Mouse (Mus musculus) midbrain, embryonic 11.5 days (tissue): ENCODE results near the gene Chd6. TPM values are rescaled to one million over a fixed set of nuclear protein-coding genes. Genes with fewer than 3 reads are reported as not detected.
"Not testable (repeated sequence)": the region's sequence is repeated elsewhere in the genome, so short reads cannot be mapped to it uniquely, and the experiment has no call there.

Source experiments
- ATAC-seq: fragments of 200-750 bp; cut with Nextera tagmentation; 2 replicates; pipeline ENCODE4 v1.8.0; 2017; ENCODE audit warnings: moderate TSS enrichment, moderate library complexity; ENCODE audit not compliant: low FRiP score
- DNase-seq: peaks from one replicate; pipeline ENCODE4 v3.0.0; 2015; ENCODE audit warnings: low spot score; ENCODE audit errors: missing footprints
- H3K27ac ChIP-seq: fragments of 300-500 bp; sonication (generic); 2 replicates; pipeline ENCODE4 v1.5.1; 2014; ENCODE audit warnings: low read depth, low read length
- H3K27me3 ChIP-seq: fragments of 300-500 bp; sonication (generic); 2 replicates; pipeline ENCODE4 v1.6.1; 2014; ENCODE audit warnings: mild to moderate bottlenecking, low read length, moderate library complexity, mixed read lengths; ENCODE audit not compliant: control insufficient read depth, insufficient read depth
- H3K36me3 ChIP-seq: fragments of 300-500 bp; sonication (generic); 2 replicates; pipeline ENCODE4 v1.6.1; 2014; ENCODE audit warnings: mild to moderate bottlenecking, low read length, moderate library complexity, mixed read lengths; ENCODE audit not compliant: control insufficient read depth, insufficient read depth
- H3K4me1 ChIP-seq: fragments of 300-500 bp; sonication (generic); 2 replicates; pipeline ENCODE4 v1.6.1; 2014; ENCODE audit warnings: low read length; ENCODE audit not compliant: control insufficient read depth, insufficient read depth
- H3K4me2 ChIP-seq: fragments of 300-500 bp; sonication (generic); 2 replicates; pipeline ENCODE4 v1.6.1; 2014; ENCODE audit warnings: mild to moderate bottlenecking, moderate library complexity
- H3K4me3 ChIP-seq: fragments of 300-500 bp; sonication (generic); 2 replicates; pipeline ENCODE4 v1.5.1; 2014; ENCODE audit warnings: low read depth, low read length
- H3K9ac ChIP-seq: fragments of 300-500 bp; sonication (generic); 2 replicates; pipeline ENCODE4 v1.6.1; 2014; ENCODE audit warnings: low read length
- H3K9me3 ChIP-seq: fragments of 300-500 bp; sonication (generic); 2 replicates; pipeline ENCODE4 v1.6.1; 2016; ENCODE audit warnings: low read length; ENCODE audit not compliant: control insufficient read depth
- WGBS: fragments of 180-500 bp; shearing (Covaris S2); extraction: QIAGEN DNeasy Blood & Tissue Kit; methylation state at CpG from one replicate; pipeline ENCODE4 v1.1.7; 2014; 5-methylcytosine and 5-hydroxymethylcytosine counted together
- polyA plus RNA-seq: library from polyadenylated mRNA; unstranded; fragments of >200 nt; fragmentation: Nextera tagmentation; extraction: Ambion mirVana; gene quantifications from 2 replicates; pipeline ENCODE4 v1.2.1, GENCODE M21; 2014

The Chd6 gene
- polyA plus RNA-seq, 1 experiment from 2014 or later, result 34.4 TPM

DNA sequence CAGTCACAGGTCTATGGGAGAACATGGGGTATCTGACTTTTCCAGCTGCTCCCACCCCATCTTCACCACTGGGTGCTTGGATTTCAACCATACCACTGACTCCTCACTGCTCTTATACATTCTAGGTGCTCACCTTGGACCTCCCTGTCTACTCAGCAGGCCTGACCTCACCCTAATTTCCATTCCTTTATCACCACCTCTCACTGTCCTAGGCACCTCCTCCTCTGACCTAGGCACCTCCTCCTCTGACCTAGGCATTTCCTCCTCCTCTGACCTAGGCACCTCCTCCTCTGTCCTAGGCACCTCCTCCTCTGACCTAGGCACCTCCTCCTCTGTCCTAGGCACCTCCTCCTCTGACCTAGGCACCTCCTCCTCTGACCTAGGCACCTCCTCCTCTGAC, 151.6 kb downstream of the Chd6 start:
- not testable (repeated sequence) for H3K4me1 ChIP-seq, H3K9ac ChIP-seq, H3K27ac ChIP-seq, H3K27me3 ChIP-seq, DNase-seq, H3K4me2 ChIP-seq, H3K4me3 ChIP-seq, ATAC-seq, H3K9me3 ChIP-seq
- H3K36me3 ChIP-seq, result peaks cover 32% of the 10 kb centered on the region

DNA sequence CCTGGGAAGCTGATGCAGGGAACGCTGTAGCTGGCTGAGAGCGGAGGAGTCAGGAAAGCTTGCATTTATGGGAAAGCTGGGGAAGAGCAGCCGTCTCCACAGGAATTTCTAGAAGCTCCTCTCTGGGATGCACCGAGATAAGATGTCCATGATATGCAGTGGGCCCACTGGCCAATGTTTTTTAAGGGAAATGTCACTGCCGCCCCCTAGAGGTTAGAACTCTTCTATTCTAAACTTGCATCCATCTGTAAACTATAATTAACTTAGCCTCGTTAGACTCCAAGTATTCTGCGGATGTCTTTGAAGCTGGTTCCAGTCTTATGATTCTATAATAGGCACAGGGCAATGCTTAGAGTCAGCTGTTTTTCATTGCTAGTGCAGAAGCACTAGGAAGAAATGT, 153.5 kb downstream of the Chd6 start:
- Histone ChIP-seq H3K4me1 (no peaks in the 10 kb centered on the region), H3K27ac (no peak overlapping the region), H3K36me3 (peaks cover 24% of the 10 kb centered on the region), H3K9me3 (no peaks in the 10 kb centered on the region), H3K4me3 (no peak overlapping the region), H3K27me3 (no peaks in the 10 kb centered on the region), H3K9ac (no peak overlapping the region), H3K4me2 (no peak overlapping the region)
- 82% methylated on average over 7 of the region's 7 CpGs for WGBS
- DNase-seq (no peak), ATAC-seq (no peak)

DNA sequence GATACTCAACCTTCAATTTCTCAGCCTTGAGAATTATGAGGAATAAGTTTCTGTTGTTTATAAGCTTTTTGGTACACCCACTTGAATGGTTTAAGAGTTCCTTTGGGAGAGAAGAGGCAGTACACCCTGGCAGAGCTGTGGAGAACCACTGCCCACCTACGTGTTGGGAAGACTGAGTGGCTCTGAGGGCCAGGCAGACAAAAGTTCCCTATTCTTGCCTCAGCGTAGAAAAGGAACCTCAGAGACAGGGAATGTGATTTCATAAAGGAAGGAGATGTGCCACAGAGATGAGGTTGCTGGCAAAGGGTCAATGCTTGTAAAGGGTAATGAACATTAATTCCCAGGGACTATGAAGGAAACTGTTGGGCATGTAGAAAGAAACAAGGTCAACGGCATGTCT, 154.3 kb downstream of the Chd6 start:
- H3K27ac ChIP-seq, result no peak overlapping the region
- WGBS, result 96% methylated on average over 3 of the region's 3 CpGs
- no peak for ATAC-seq

DNA sequence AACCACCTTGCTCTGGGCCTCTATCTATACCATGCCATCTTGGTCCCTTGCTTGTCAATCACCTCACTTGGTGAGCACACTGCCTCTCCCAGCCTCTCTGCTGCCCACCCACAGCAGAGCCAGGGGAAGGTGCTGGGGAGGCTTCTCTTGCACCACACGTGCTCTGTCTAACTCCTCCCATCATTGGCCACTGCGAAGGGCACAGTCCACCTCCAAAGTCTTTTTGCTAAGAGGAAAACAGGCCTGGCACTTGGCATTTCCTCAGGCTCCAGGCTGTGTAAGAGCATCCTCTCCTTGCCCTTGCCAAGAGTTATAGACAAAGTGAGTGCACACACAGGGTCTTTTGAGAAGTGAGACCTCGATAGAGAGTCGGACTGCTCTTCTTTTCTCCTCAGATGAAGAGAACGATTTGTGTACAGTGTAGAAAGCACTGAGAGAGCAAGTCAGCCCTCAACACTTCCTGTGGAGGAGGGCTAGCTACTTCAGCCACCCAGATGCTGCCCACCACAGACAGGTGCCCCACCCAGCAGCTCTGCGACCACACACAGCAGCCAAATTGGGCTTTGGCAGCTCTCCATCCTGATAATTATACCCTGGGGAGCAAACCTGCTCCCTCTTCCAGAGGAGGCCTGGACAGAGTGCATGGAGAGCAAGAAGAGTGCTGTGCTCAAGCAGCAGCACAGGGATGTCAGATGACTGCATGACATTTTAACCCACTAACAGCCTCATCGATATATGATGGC, 155.6 kb downstream of the Chd6 start:
- no peaks in the 10 kb centered on the region for H3K27me3 ChIP-seq
- no peak for ATAC-seq
- no peak overlapping the region for H3K4me2 ChIP-seq
- H3K4me3 ChIP-seq, result no peak overlapping the region
- no peaks in the 10 kb centered on the region for H3K9me3 ChIP-seq
- H3K27ac ChIP-seq, result no peak overlapping the region
- DNase-seq, result no peak
- 94% methylated on average over 7 of the region's 7 CpGs for WGBS
- H3K9ac ChIP-seq, result no peak overlapping the region
- H3K36me3 ChIP-seq, result peaks cover 34% of the 10 kb centered on the region
- H3K4me1 ChIP-seq, result no peaks in the 10 kb centered on the region

More for the DNA sequence above, 154.3 kb downstream of the Chd6 start:
- Histone ChIP-seq H3K36me3 (peaks cover 28% of the 10 kb centered on the region), H3K9me3 (no peaks in the 10 kb centered on the region), H3K4me1 (no peaks in the 10 kb centered on the region), H3K4me3 (no peak overlapping the region), H3K4me2 (no peak overlapping the region), H3K27me3 (no peaks in the 10 kb centered on the region), H3K9ac (no peak overlapping the region)
- DNase-seq, result no peak

DNA sequence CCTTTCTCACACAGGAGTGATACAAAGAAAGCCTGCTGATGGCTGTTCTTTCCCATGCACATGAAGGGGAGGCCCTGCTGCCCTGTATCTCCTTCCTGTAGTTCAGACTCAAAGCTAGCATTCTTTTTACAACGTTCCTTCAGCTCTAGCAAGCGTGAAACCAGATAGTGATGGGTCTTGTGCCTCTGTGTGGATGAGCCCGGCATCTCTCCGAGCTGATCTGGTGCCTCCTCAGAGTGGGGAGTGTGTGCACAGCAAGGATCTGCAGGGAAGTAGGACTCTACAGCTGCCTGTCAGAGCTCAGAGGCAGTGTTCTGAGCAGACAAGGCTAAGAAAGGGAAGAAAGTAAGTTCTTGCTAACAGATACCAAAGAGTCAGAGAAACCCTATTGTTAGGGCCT, 157.3 kb downstream of the Chd6 start:
- no peak for ATAC-seq
- Histone ChIP-seq H3K27ac (no peak overlapping the region), H3K9me3 (no peaks in the 10 kb centered on the region), H3K9ac (no peak overlapping the region), H3K36me3 (peaks cover 36% of the 10 kb centered on the region), H3K4me2 (no peak overlapping the region), H3K4me3 (no peak overlapping the region), H3K27me3 (no peaks in the 10 kb centered on the region), H3K4me1 (no peaks in the 10 kb centered on the region)
- no peak for DNase-seq
- 83% methylated on average over 4 of the region's 4 CpGs for WGBS

DNA sequence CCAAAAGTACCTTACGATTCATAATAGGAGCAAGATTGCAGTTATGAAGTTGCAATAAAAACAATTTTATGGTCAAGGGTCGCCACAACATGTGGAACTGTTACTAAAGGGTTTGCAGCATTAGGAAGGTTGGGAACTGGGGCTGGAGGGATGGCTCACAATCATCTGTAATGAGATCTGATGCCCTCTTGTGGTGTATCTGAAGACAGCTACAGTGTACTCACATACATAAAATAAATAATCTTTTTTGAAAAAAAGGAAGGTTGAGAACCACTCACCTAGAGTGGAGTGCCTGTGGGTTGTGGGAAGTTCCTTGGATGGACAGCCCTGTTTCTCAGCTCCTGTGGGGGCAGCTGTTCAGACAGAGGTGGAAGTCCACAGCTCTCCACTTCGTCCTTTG, 166.4 kb downstream of the Chd6 start:
- Histone ChIP-seq H3K36me3 (no peaks in the 10 kb centered on the region), H3K4me2 (no peak overlapping the region), H3K9me3 (no peaks in the 10 kb centered on the region), H3K4me3 (no peak overlapping the region), H3K27me3 (no peaks in the 10 kb centered on the region), H3K9ac (no peak overlapping the region), H3K27ac (no peak overlapping the region), H3K4me1 (no peaks in the 10 kb centered on the region)
- WGBS, result 69% methylated on average over 3 of the region's 3 CpGs
- DNase-seq (no peak), ATAC-seq (peak; percentile 40; the same call in 1 of the 2 replicates)

DNA sequence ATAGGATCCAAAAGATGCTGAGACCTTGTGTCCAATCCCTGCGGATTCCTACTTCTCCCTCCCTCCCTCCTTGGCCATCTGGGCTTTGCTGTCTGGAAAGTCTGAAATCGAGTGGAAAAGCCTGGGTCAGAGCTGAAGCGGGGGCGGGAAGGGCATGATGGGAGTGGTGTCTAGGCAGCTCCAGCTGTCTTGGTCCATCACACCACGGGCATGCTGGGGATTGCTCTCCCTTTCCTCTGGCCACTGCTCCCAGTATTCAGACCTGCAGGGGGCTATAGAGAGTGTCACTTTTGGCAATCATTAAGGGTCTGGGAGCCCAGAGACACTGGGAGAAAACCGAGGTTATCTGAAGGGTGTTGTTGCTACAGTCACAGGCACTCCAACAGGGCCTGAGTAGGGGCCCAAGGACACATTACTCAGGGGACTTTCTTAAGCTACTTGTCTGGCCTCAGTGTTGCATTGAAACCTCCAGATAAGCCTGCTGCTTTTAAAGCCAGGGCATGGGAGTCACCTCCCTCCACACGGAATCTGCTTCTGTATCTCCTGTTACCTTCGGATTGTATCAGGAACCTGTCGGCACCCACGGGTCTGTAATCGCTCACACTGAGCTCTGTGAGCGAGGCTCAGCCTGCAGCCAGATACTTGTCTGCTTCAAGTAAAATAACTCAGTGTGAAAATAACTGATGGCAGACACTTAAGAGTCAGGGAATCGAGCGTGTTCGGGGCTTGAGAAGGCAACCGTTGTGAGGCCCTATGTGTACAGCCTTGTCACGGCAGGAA, 167.8 kb downstream of the Chd6 start:
- DNase-seq, result no peak
- 80% methylated on average over 17 of the region's 17 CpGs for WGBS
- H3K4me3 ChIP-seq, result no peak overlapping the region

DNA sequence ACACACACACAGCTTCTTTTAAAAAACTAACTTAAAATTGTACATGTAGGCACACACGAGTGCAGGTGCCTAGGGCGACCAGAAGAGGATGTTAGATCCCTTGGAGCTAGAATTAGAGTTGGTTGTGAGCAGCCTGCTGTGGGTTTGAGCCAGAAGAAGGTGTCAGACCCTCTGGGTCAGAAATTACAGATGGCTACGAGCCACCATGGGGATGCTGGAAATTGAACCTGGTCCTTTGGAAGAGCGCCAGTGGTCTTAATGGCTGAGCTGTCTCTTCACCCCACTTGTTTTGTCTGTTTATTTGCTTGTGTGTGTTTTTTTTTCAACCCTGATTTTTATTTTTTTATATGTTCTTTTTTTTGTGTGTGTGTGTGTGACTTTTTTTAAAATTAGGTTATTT, 174.4 kb downstream of the Chd6 start:
- 76% methylated on average over 4 of the region's 4 CpGs for WGBS
- Histone ChIP-seq H3K4me2 (no peak overlapping the region), H3K4me3 (no peak overlapping the region), H3K27ac (no peak overlapping the region), H3K4me1 (no peaks in the 10 kb centered on the region), H3K9ac (no peak overlapping the region), H3K36me3 (no peaks in the 10 kb centered on the region), H3K27me3 (no peaks in the 10 kb centered on the region), H3K9me3 (no peaks in the 10 kb centered on the region)
- no peak for ATAC-seq
- no peak for DNase-seq

More for the DNA sequence above, 167.8 kb downstream of the Chd6 start:
- Histone ChIP-seq H3K9me3 (no peaks in the 10 kb centered on the region), H3K4me2 (no peak overlapping the region), H3K36me3 (no peaks in the 10 kb centered on the region), H3K4me1 (no peaks in the 10 kb centered on the region), H3K27me3 (no peaks in the 10 kb centered on the region), H3K27ac (0 out of 2 replicates have a peak overlapping the region, but pooled peaks have one; percentile 9), H3K9ac (no peak overlapping the region)
- ATAC-seq, result no peak

DNA sequence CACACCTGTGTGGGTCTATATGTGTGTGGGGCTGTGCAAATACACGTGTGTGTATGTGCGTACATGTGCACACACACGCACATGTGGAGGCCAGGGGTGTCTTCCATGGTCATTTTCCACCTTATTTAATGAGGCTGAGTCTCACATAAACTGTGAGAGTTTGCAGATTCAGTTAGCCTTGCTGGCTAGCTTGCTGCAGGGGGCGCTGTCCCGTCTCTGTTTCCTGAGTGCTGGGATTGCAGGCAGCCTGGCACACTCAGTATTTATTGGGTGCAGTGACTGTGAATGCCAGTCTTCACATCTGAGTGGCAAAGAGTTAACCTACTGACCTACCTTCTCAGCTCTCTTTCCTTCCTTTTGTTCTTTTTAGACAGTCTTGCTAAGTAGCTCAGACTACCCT, 175.0 kb downstream of the Chd6 start:
- DNase-seq, result no peak
- H3K27me3 ChIP-seq, result no peaks in the 10 kb centered on the region
- WGBS, result 73% methylated on average over 5 of the region's 5 CpGs

More for the DNA sequence above, 175.0 kb downstream of the Chd6 start:
- H3K4me3 ChIP-seq, result no peak overlapping the region
- no peak overlapping the region for H3K4me2 ChIP-seq
- ATAC-seq, result no peak
- H3K9me3 ChIP-seq, result no peaks in the 10 kb centered on the region
- H3K27ac ChIP-seq, result no peak overlapping the region
- H3K4me1 ChIP-seq, result no peaks in the 10 kb centered on the region
- H3K36me3 ChIP-seq, result no peaks in the 10 kb centered on the region
- no peak overlapping the region for H3K9ac ChIP-seq
